Mouse (Mus musculus): Measurements from ENCODE around the gene Gm9117.
"Not testable (repeated sequence)": the region's sequence is repeated elsewhere in the genome, so short reads cannot be mapped to it uniquely, and the experiment has no call there.

Gene Gm9117

GRCm38 (mm10) chr3:93943443-93943842 lies at the start of gene Gm9117:
Gm9117 (minus strand) TSS chr3:93943543.
- DNase-seq (ENCODE audit: low read depth, low spot score): not testable (repeated sequence)

GRCm38 (mm10) chr3:93968938-93969337 lies 25.6 kb upstream of the Gm9117 start:
- DNase-seq (ENCODE audit: low read depth, low spot score): not testable (repeated sequence)

GRCm38 (mm10) chr3:93961214-93961613 lies 17.9 kb upstream of the Gm9117 start, which contains the start of gene Tdpoz5:
Tdpoz5 (minus strand) TSS chr3:93961314.
- DNase-seq (ENCODE audit: low read depth, low spot score): not testable (repeated sequence)

GRCm38 (mm10) chr3:93938386-93938785 lies 5.0 kb downstream of the Gm9117 start:
- DNase-seq (ENCODE audit: low read depth, low spot score): not testable (repeated sequence)
